Mouse (Mus musculus) heart, embryonic 15.5 days (tissue): ENCODE measurements around the gene Actr8. TPM values are rescaled to one million over a fixed set of nuclear protein-coding genes. Genes with fewer than 3 reads are reported as not detected.

Experiments
- ATAC-seq: fragments of 200-750 bp; cut with Nextera tagmentation; replicated peaks from 2 replicates; pipeline ENCODE4 v1.8.0; 2017; ENCODE audit warnings: low read depth, moderate TSS enrichment; ENCODE audit not compliant: insufficient number of reproducible peaks, insufficient read depth, low FRiP score
- H3K27ac ChIP-seq: fragments of 300-500 bp; sonication (generic); 2 replicates; pipeline ENCODE4 v1.5.1; 2015; ENCODE audit warnings: mild to moderate bottlenecking, inconsistent platforms
- H3K27me3 ChIP-seq: fragments of 300-500 bp; sonication (generic); 2 replicates; pipeline ENCODE4 v1.6.1; 2015; ENCODE audit warnings: inconsistent platforms
- H3K36me3 ChIP-seq: fragments of 300-500 bp; sonication (generic); 2 replicates; pipeline ENCODE4 v1.6.1; 2015; ENCODE audit warnings: mild to moderate bottlenecking, inconsistent platforms
- H3K4me1 ChIP-seq: fragments of 300-500 bp; sonication (generic); replicated peaks from 2 replicates; pipeline ENCODE4 v1.6.1; 2015; ENCODE audit warnings: inconsistent platforms
- H3K4me2 ChIP-seq: fragments of 300-500 bp; sonication (generic); 2 replicates; pipeline ENCODE4 v1.6.1; 2015; ENCODE audit warnings: inconsistent platforms, mild to moderate bottlenecking, moderate library complexity
- H3K4me3 ChIP-seq: fragments of 300-500 bp; sonication (generic); 2 replicates; pipeline ENCODE4 v1.5.1; 2015; ENCODE audit warnings: mild to moderate bottlenecking, inconsistent platforms
- H3K9ac ChIP-seq: fragments of 300-500 bp; sonication (generic); 2 replicates; pipeline ENCODE4 v1.6.1; 2015; ENCODE audit warnings: mild to moderate bottlenecking, inconsistent platforms
- H3K9me3 ChIP-seq: fragments of 300-500 bp; sonication (generic); replicated peaks from 2 replicates; pipeline ENCODE4 v1.6.1; 2016; ENCODE audit warnings: inconsistent platforms
- WGBS: fragments of 180-500 bp; shearing (Covaris S2); methylation state at CpG from one replicate; pipeline ENCODE4 v1.1.7; 2015; ENCODE audit warnings: mixed read lengths; 5-methylcytosine and 5-hydroxymethylcytosine counted together
- microRNA-seq: library from miRNA; unstranded; fragments of <30 nt; microRNA quantifications from one replicate; pipeline ENCODE4, GENCODE M21; 2016
- polyA plus RNA-seq: library from polyadenylated mRNA; unstranded; fragments of >200 nt; fragmentation: Nextera tagmentation; extraction: Ambion mirVana; gene quantifications from 2 replicates; pipeline ENCODE4 v1.2.1, GENCODE M21; 2015

Gene Actr8
- polyA plus RNA-seq, 1 experiment from 2014 or later, result 47.0 TPM

DNA sequence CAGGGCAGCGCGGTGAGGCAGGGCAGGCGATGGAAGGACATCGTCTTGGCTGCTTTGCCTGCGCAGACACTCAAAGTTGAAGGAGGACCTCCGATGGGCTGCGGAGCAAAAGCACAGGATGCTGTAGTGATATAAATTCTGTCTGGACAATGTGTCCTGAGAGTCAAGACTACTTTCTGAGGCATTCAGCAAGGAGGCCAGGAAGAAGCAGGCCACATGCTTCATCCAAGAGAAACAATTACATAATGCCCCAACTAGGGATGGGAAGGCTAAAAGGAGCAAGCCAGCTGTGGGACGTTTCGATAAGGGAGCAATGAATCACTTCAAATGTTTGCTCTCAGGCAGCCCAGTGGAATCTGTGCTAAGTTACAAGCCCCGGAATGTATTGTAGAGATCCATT lies 67.1 kb downstream of the Actr8 start:
- Histone ChIP-seq H3K4me3 (no peak overlapping the region), H3K4me2 (0 out of 2 replicates have a peak overlapping the region, but pooled peaks have one; percentile 26), H3K27me3 (no peaks in the 10 kb centered on the region), H3K27ac (peak overlapping the region; percentile 52), H3K36me3 (no peaks in the 10 kb centered on the region), H3K4me1 (peaks cover 16% of the 10 kb centered on the region), H3K9ac (no peak overlapping the region), H3K9me3 (no peaks in the 10 kb centered on the region)
- ATAC-seq, result peak; percentile 32; the same call in 1 of the 2 replicates
- WGBS, result 63% methylated on average over 10 of the region's 10 CpGs

DNA sequence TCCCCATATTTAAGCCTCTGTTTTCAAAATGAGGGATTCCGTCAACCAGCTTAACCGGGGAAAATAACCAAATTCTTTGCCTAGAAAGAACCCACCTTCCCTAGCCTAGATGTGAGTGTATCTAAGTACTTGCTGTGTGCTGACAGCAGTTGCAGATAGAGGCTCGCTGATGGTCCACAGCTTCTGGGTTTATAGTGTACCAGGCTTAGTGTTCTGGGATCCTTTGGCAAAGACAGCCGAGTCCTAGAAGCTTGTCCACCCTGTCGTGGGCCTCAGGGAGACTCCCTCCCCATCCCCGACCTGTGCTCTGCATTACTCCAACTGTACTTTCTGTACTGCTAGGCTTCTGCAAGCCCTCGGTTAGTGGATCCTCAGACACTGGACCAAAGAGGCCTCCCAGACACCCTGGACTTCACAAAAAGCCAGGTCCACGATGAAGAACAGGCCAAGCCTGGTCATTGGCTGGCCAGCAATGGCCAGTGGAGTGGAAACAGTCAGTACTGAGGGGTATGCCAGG lies 67.6 kb downstream of the Actr8 start:
- Histone ChIP-seq H3K36me3 (no peaks in the 10 kb centered on the region), H3K27ac (peak overlapping the region; percentile 46), H3K9me3 (no peaks in the 10 kb centered on the region), H3K4me2 (no peak overlapping the region), H3K9ac (no peak overlapping the region), H3K4me3 (no peak overlapping the region), H3K4me1 (peaks cover 16% of the 10 kb centered on the region), H3K27me3 (no peaks in the 10 kb centered on the region)
- ATAC-seq, result no peak
- WGBS, result 52% methylated on average over 8 of the region's 8 CpGs

DNA sequence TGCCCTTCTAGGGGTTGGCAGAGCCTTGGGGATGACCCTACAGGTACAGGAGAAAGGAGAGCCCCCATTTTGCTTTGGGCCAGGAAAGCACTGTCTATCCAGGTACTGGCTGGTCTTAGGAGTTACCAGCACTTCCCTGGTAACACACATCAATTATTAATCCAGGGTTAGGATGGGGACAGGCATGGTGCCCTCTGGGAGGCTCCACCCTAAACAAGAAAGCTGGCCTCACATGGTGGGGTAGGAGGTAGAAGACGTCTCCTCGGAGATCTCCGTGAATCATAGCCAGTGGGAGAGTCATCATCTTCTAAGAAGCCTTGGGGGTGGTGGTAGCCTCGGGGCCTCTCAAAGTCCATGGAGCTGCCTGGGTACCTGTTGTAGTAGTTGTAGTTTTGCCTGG lies 68.8 kb downstream of the Actr8 start:
- Histone ChIP-seq H3K9me3 (no peaks in the 10 kb centered on the region), H3K4me3 (no peak overlapping the region), H3K27me3 (no peaks in the 10 kb centered on the region), H3K27ac (no peak overlapping the region), H3K4me1 (peaks cover 16% of the 10 kb centered on the region), H3K4me2 (no peak overlapping the region), H3K36me3 (no peaks in the 10 kb centered on the region), H3K9ac (no peak overlapping the region)
- WGBS, result 89% methylated on average over 4 of the region's 4 CpGs
- no peak for ATAC-seq

DNA sequence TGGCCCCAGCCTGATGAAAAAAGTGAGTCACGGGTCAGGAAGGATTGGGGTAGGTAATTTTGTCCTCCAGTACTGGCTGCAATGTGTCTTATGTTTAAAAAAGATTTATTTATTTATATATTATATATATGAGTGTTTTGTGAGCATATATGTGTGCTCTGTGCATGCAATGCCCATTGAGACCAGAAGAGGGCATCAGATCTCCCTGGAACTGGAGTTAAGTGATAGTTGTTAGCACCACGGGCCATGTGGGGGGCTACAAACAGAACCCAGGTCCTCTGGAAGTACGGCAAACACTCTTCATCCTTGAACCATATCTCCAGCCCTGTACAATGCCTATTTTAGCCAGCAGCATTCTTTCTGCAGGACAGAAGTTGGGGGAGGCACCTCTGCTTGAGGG lies 69.9 kb downstream of the Actr8 start:
- Histone ChIP-seq H3K9ac (no peak overlapping the region), H3K27me3 (no peaks in the 10 kb centered on the region), H3K4me3 (no peak overlapping the region), H3K9me3 (no peaks in the 10 kb centered on the region), H3K4me2 (no peak overlapping the region), H3K27ac (no peak overlapping the region), H3K4me1 (peaks cover 16% of the 10 kb centered on the region), H3K36me3 (no peaks in the 10 kb centered on the region)
- ATAC-seq, result no peak
- WGBS, result 84% methylated on average over 3 of the region's 3 CpGs

DNA sequence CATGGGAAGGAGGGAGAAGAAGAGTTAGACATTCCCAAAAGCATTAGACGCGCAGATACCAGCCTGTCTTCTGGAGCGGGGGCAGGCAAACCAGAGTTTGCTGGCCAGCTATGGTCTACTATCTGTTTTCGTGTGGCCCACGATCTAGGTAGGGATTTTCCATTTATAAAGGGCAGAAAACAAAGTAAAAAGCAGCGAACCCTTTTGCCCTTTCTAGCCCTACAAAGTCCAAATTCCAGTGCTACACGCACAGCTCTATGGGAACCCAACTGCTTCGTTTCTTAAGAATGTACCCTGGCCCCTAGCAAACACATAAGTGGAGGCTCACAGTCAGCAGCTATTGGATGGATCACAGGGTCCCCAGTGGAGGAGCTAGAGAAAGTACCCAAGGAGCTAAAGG lies 72.1 kb downstream of the Actr8 start:
- no peak overlapping the region for H3K4me2 ChIP-seq
- H3K27ac ChIP-seq, result no peak overlapping the region
- H3K27me3 ChIP-seq, result no peaks in the 10 kb centered on the region
- H3K4me1 ChIP-seq, result peaks cover 11% of the 10 kb centered on the region
- WGBS, result 88% methylated on average over 8 of the region's 8 CpGs
- H3K36me3 ChIP-seq, result no peaks in the 10 kb centered on the region
- H3K4me3 ChIP-seq, result no peak overlapping the region
- H3K9ac ChIP-seq, result no peak overlapping the region
- ATAC-seq, result no peak
- H3K9me3 ChIP-seq, result no peaks in the 10 kb centered on the region

DNA sequence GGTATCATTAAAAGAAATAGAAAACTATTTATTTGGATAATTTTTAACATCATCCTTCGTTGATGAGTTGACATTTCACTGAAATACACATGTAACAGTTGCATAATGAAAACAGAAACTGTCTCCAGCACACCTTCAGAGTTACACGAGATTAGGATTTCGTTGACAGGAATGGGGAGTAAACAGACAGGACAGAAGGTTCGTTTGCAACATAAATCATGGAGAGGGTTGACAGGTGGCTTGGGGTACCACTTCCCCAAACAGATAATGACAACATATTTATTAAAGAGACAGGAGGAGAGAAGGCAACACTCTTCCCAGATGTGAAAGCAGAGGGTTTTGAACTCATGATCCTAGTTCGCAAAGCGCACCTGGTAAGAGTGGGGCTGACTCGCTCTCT lies 76.8 kb downstream of the Actr8 start:
- no peak for ATAC-seq
- H3K36me3 ChIP-seq, result no peaks in the 10 kb centered on the region
- no peak overlapping the region for H3K4me3 ChIP-seq
- no peaks in the 10 kb centered on the region for H3K9me3 ChIP-seq
- H3K27ac ChIP-seq, result no peak overlapping the region
- no peaks in the 10 kb centered on the region for H3K27me3 ChIP-seq
- H3K4me2 ChIP-seq, result no peak overlapping the region
- WGBS, result 67% methylated on average over 7 of the region's 7 CpGs
- H3K4me1 ChIP-seq, result peaks cover 8% of the 10 kb centered on the region; the same call in 1 of the 2 replicates
- no peak overlapping the region for H3K9ac ChIP-seq

Small RNA genes lying within 50 kb of the gene (microRNA-seq; reads per million reads assigned to microRNA genes)
- gene Mir6947, result not detected

Other genes starting within 250 kb of the Actr8 start
- 197 and 222 TPM in 2 replicates for gene Selenok, start 10.0 kb upstream of the Actr8 start, polyA plus RNA-seq
- gene Il17rb, start 30.6 kb downstream of the Actr8 start, polyA plus RNA-seq, result 0.62 and 3.0 TPM in 2 replicates
- 0.18 and 0.95 TPM in 2 replicates for gene Chdh, start 30.7 kb downstream of the Actr8 start, polyA plus RNA-seq